Mouse (Mus musculus) natural killer cell, adult 2 months (primary cell): Measurements from ENCODE around the gene Rbfox3.

Experiments
- DNase-seq, 2 experiments: peaks; one replicate each; pipeline ENCODE4 v3.0.0; 2022; ENCODE audit warnings: low spot score in 2 of 2

Rbfox3 gene

DNA sequence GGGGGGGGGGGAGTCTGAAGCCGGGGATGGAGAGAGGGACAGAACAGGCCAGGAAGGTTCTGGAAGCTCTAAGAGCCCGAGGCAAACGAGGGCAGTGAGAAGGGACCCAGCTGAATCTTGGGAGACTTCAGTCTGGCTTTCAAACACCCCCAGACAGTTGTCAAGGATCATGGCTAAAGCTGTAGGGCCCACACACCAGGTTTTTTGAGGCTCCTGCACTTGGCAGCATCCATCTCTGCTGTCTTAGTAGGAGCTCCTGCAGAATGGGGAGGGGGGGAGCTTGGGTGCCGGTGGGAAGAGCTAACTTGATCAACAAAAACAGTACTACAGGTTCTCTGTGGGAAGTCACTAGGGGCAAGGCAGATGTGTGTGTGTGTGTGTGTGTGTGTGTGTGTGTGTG is 358.9 kb downstream of the Rbfox3 start:
- DNase-seq = no peak

GRCm38 (mm10) chr11:118551705-118552104 is 359.7 kb downstream of the Rbfox3 start:
- DNase-seq = no peak

DNA sequence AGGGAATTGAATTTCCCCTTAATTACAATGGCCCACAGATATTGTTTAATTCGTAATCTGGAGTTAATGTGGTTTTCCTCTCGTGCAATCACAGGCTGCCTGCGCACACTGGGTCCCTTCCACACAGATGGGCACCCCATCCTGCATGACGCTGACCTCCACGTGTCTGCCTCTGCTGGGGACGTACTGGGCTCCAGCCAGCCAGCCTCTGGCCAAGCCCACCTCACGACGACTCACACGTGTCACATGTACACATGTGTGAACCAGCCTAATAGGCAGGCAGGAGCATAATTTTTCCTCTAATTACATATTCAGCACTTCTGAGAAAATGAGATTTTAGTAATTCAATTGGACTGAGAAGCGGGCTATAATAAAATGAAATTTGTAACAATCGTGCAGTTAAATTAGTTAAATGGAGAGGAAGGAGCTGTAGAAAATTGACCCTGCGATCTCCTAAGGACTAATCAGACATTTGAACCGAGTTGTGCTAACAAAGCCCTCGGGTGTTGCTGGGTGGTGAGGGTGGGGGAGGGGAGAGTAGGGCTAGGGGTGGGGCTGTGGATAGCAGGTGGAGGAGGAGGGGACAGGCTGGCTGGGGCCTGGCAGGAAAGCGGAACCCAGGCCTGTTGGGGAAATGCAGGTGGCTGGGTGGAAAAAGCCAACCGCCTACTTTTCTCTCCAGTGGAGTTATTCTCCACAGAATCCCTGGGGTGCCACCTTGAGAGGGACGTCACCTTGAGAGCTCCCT is 360.4 kb downstream of the Rbfox3 start:
- no peak for DNase-seq

- DNase-seq = no peak
These were observed 363.2 kb downstream of the Rbfox3 start for GRCm38 (mm10) chr11:118548242-118548641.

DNA sequence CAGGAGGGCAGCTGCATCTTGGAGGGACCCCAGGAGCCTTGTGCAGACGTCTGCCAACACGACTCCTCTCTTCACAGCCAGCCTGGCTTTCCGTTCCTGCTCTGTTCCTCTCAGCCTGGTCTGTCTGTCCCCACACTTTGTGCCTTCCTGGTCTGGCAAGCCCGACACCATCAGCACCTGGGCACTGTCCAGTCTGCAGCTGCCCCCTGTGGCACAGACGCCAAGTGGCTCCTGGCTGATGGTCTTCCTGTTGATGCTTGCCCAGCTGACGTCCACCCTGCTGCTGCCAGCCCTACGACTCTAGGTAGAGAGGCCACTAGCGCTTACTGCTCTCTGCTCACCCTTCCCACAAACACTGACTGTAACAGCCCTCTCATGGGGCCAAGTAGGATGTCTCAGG is 365.1 kb downstream of the Rbfox3 start:
- DNase-seq = no peak

- no peak for DNase-seq
These were observed 365.7 kb downstream of the Rbfox3 start for GRCm38 (mm10) chr11:118545690-118546089.

- DNase-seq = no peak
These were observed 366.8 kb downstream of the Rbfox3 start for GRCm38 (mm10) chr11:118544564-118544963.

GRCm38 (mm10) chr11:118542906-118543305 is 368.5 kb downstream of the Rbfox3 start:
- no peak for DNase-seq

- DNase-seq = no peak
These were observed 370.9 kb downstream of the Rbfox3 start for GRCm38 (mm10) chr11:118540411-118541026.

DNA sequence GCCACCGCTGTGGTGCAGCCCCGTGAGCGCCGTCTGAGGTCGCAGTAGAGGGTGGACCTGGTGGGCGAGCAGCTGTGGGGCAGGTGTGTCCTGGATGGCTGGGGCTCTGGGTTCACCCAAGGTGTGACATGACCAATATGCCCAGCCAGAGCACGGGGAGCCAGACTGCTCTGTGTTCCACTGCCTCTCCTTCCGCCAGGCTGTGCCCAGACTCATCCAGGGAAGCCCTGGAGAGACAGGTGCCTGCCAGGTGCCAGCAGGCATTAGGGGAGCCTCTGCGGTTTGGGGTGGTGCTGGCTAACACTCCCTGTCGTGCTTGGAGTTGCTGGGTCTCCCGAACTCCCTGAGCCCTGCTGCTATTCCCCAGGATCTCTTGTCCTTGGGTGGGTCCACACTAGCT is 373.4 kb downstream of the Rbfox3 start:
- no peak for DNase-seq

DNA sequence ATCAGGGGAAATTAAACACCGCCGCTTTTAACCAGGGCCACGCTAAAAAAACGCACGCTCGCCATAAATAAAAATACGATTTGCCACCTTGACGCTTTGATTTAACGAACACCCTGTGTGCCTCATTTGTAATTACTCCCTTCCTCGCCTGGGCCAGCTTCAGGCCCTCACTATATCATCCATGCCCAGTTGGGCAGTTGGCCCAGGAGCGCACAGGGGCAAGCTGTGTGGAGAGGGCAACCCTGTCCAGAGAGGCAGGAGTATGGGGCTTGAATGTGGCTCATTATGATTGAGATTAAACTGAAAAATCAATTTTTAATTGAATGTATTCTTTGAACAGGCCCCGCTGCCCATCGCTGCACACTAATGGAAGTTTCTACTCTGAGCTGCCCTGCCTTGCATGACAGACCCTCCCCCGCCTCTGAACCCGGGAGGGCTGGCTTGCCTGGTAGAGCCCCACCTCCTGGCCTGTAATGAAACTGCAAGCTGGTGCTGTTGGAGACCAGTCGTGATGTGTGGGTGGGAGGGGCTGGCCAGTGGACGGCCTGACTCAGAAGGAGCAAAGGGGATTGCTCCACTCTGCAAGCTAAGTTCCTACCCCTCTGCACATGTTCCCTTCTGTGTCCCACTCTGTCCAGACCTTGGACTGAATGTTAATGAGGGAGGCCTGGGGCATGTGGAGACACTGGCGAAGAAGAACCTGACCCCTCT is 376.9 kb downstream of the Rbfox3 start:
- no peak for DNase-seq

- no peak for DNase-seq
These were observed 381.1 kb downstream of the Rbfox3 start for GRCm38 (mm10) chr11:118530313-118530712.

DNA sequence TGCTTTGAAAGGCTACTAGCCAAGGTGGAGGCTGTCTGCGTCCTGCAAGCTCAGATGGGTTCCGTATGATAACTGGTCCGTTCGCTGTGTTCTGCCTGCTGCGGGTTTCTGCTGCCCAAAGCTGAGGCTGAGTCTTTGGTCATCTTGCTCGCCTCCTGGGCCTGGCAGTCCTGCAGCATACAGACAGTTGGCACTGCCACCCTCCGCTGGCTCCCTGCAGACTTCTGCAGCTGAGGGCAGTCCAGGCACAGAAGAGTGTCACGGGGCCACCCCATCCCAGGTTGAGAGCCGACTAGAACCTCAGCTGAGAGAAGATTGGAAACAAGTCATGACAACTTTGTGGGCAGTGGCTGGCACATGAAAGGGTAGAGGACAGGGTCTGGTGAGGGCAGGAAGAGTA is 382.6 kb downstream of the Rbfox3 start:
- DNase-seq = no peak

GRCm38 (mm10) chr11:118525059-118525458 is 386.3 kb downstream of the Rbfox3 start:
- DNase-seq = no peak

- DNase-seq = no peak
These were observed 387.8 kb downstream of the Rbfox3 start for GRCm38 (mm10) chr11:118523496-118524145.

DNA sequence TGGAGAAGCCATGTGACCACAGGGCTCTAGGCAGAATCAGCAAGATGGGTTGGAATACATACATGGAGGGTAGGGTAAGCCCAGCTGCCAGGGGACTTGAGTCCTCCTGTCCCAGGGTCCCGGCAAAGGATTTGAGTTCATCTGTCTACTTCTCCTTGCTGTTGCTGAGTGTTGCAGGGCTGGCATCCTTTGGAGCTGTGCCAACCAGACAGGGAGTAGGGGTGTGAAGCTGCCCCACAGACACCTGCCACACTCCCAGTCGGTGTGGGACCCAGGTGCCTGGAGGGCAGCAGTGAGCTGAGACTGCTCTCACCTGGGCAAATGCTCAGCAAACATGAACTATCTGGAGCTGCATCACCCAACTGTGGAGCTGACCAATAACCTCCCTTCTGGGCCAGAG is 390.5 kb downstream of the Rbfox3 start:
- DNase-seq = no peak

DNA sequence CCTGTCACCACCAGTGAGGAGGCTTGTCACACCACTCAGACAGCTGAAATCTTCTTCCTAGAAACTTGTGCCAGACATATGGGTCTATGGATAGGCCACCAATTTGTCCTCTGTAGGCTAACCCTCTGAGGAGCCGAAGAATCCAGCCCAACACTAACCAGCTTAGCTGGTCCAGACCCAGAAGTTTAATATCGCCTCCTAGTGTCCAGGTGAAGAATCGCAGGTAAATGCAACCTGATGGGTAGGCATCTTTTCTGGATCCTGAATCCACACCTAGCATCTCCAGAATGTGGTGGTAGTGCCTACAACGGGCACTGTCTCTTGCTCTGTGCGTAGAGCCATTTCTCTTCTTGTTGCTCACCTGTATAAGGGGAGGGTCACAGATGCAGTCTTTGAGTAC is 391.1 kb downstream of the Rbfox3 start:
- DNase-seq = no peak

DNA sequence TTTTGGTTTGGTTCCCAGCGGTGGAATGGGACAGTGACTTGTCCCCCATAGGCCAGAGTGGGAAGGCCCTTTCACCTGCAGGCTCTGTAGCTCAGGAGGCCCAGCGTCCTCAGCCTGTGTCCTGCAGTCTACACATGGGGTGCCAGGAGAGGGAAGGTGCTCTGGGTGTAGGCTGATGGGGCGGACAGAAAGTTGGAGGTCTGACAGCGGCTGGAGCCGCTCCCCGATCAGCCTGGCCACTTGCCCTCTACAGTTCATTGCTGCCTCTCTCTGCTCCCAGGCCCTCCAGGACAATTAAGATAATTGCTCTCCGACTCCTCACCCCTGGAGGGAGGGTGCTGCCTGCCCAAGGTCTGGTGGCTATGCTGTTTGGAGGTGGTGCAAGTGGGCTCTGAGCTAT is 392.7 kb downstream of the Rbfox3 start:
- DNase-seq = no peak

DNA sequence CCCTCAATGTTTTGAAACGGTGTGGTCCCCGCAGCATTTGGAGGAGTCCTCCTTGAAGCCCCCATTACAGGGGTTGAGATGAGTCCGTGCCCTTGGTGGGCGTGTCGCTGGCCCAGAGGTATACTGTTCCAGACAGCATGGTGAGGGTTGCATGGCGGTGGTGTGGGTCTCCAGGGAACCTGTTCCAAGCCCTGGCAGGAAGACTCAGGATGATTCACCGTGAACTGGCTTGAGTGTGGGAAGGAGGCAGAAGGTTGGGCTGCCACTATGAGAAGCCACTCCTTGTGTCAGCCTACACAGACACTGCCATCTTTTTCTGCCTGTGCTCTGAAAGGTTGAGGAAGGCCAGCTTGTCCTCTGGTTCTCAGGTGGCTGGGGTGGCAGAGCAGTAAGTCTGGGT is 393.5 kb downstream of the Rbfox3 start:
- no peak for DNase-seq

DNA sequence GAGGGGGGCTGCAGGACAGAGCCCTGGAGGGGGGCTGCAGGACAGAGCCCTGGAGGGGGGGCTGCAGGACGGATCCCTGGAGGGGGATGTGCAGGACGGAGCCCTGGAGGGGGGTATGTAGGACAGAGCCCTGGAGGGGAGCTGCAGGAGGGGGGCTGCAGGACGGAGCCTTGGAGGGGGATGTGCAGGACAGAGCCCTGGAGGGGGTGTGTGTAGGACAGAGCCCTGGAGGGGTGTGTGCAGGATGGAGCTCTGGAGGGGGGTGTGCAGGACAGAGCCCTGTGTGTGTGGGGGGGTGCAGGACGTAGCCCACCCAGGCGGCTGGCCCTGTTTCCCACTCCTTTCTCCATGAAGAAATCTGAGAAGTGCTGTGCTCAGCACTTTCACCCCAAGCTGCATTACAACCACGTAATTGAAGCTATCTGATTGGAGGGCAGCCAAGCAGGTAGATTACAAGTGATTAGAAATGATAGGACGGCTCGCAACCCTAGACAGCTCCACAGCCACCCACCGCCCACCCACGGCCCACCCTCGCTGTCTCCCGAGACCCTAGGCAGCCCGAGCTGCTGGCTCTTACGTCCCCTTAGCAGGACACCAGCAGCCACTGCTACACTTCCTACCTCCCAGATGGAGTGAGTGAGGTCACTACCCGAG is 399.0 kb downstream of the Rbfox3 start:
- DNase-seq = no peak

- no peak for DNase-seq
These were observed 399.5 kb downstream of the Rbfox3 start for GRCm38 (mm10) chr11:118511851-118512250.

- no peak for DNase-seq
These were observed 403.1 kb downstream of the Rbfox3 start for GRCm38 (mm10) chr11:118508341-118508740.
